Mouse (Mus musculus): ENCODE measurements around the gene Selenoh. TPM values are rescaled to one million over a fixed set of nuclear protein-coding genes. Genes with fewer than 3 reads are reported as not detected.

Selenoh gene
- total and polyA plus RNA-seq, 2 experiments from 2014 or later: 194 to 228 TPM

GRCm38 (mm10) chr2:84650464-84651195 is 19.9 kb downstream of the Selenoh start, which contains the start of gene Ctnnd1:
Gene Ctnnd1 (minus strand): TSS chr2:84650765.
- Histone ChIP-seq H3K36me3 (ENCODE audit: insufficient read depth) (no peaks in the 10 kb centered on the region), H3K9me3 (ENCODE audit: low read length) (no peaks in the 10 kb centered on the region), H3K9ac (peak within 1 kb of the TSS; percentile 72), H3K4me3 (ENCODE audit: low read depth, low read length) (peak within 1 kb of the TSS; percentile 68), H3K4me2 (ENCODE audit: low read depth) (peak within 1 kb of the TSS; percentile 73), H3K27ac (ENCODE audit: low read depth, low read length) (peak within 1 kb of the TSS; percentile 95), H3K27me3 (ENCODE audit: insufficient read depth, low read length) (no peaks in the 10 kb centered on the region), H3K4me1 (ENCODE audit: insufficient read depth) (peaks cover 9% of the 10 kb centered on the region; the same call in 1 of the 2 replicates)
- TF ChIP-seq CTCF (IDR thresholded peaks at IDR 0.05; ENCODE audit: low read depth): no peak
- DNase-seq: peak; percentile 96
- ATAC-seq: peak; percentile 100
- WGBS: 0% methylated on average over 15 of the region's 15 CpGs

- under 1% methylated on average over 10 of the region's 10 CpGs for WGBS
- peak overlapping the region; percentile 72 for H3K9ac ChIP-seq
- H3K36me3 ChIP-seq (ENCODE audit: insufficient read depth): no peaks in the 10 kb centered on the region
- peaks cover 9% of the 10 kb centered on the region; the same call in 1 of the 2 replicates for H3K4me1 ChIP-seq (ENCODE audit: insufficient read depth)
- H3K27me3 ChIP-seq (ENCODE audit: insufficient read depth, low read length): no peaks in the 10 kb centered on the region
- no peak for ATAC-seq
- TF ChIP-seq CTCF (IDR thresholded peaks at IDR 0.05; ENCODE audit: low read depth): no peak
- no peak for DNase-seq
- peak overlapping the region; percentile 73 for H3K4me2 ChIP-seq (ENCODE audit: low read depth)
- H3K4me3 ChIP-seq (ENCODE audit: low read depth, low read length): peak overlapping the region; percentile 68
- no peaks in the 10 kb centered on the region for H3K9me3 ChIP-seq (ENCODE audit: low read length)
- H3K27ac ChIP-seq (ENCODE audit: low read depth, low read length): peak overlapping the region; percentile 29; the same call in 1 of the 2 replicates
These were observed 20.9 kb downstream of the Selenoh start for GRCm38 (mm10) chr2:84649674-84650073.

- ATAC-seq: no peak
- Histone ChIP-seq H3K27ac (ENCODE audit: low read depth, low read length) (peak overlapping the region; percentile 54), H3K27me3 (ENCODE audit: insufficient read depth, low read length) (no peaks in the 10 kb centered on the region), H3K4me1 (ENCODE audit: insufficient read depth) (peaks cover 9% of the 10 kb centered on the region; the same call in 1 of the 2 replicates), H3K4me2 (ENCODE audit: low read depth) (peak overlapping the region; percentile 73), H3K9ac (peak overlapping the region; percentile 52), H3K4me3 (ENCODE audit: low read depth, low read length) (peak overlapping the region; percentile 68), H3K36me3 (ENCODE audit: insufficient read depth) (no peaks in the 10 kb centered on the region), H3K9me3 (ENCODE audit: low read length) (no peaks in the 10 kb centered on the region)
- peak; percentile 43 for TF ChIP-seq CTCF (IDR thresholded peaks at IDR 0.05; ENCODE audit: low read depth)
- peak; percentile 51 for DNase-seq
- 12% methylated on average over 6 of the region's 6 CpGs for WGBS
These were observed 22.2 kb downstream of the Selenoh start for GRCm38 (mm10) chr2:84648369-84648768.

GRCm38 (mm10) chr2:84647051-84647568 is 23.5 kb downstream of the Selenoh start:
- H3K4me2 ChIP-seq (ENCODE audit: low read depth): peak overlapping the region; percentile 73

GRCm38 (mm10) chr2:84646138-84646537 is 24.4 kb downstream of the Selenoh start:
- ATAC-seq (no peak), DNase-seq (no peak)
- H3K27ac ChIP-seq (ENCODE audit: low read depth, low read length): no peak overlapping the region
- no peak overlapping the region for H3K9ac ChIP-seq
- WGBS: 85% methylated on average over 1 of the region's 1 CpGs
- H3K27me3 ChIP-seq (ENCODE audit: insufficient read depth, low read length): no peaks in the 10 kb centered on the region
- peaks cover 9% of the 10 kb centered on the region; the same call in 1 of the 2 replicates for H3K4me1 ChIP-seq (ENCODE audit: insufficient read depth)
- no peaks in the 10 kb centered on the region for H3K36me3 ChIP-seq (ENCODE audit: insufficient read depth)
- H3K4me2 ChIP-seq (ENCODE audit: low read depth): no peak overlapping the region
- TF ChIP-seq CTCF (IDR thresholded peaks at IDR 0.05; ENCODE audit: low read depth): no peak
- no peak overlapping the region for H3K4me3 ChIP-seq (ENCODE audit: low read depth, low read length)
- H3K9me3 ChIP-seq (ENCODE audit: low read length): no peaks in the 10 kb centered on the region

More at GRCm38 (mm10) chr2:84647051-84647568, 23.5 kb downstream of the Selenoh start:
- TF ChIP-seq CTCF (IDR thresholded peaks at IDR 0.05; ENCODE audit: low read depth): no peak
- Histone ChIP-seq H3K36me3 (ENCODE audit: insufficient read depth) (no peaks in the 10 kb centered on the region), H3K4me1 (ENCODE audit: insufficient read depth) (peaks cover 9% of the 10 kb centered on the region; the same call in 1 of the 2 replicates), H3K9me3 (ENCODE audit: low read length) (no peaks in the 10 kb centered on the region), H3K27ac (ENCODE audit: low read depth, low read length) (no peak overlapping the region), H3K27me3 (ENCODE audit: insufficient read depth, low read length) (no peaks in the 10 kb centered on the region), H3K4me3 (ENCODE audit: low read depth, low read length) (peak overlapping the region; percentile 68), H3K9ac (no peak overlapping the region)
- no peak for ATAC-seq
- DNase-seq: no peak
- 85% methylated on average over 6 of the region's 6 CpGs for WGBS

- Histone ChIP-seq H3K4me1 (ENCODE audit: insufficient read depth) (0 out of 2 replicates have a peak, but pooled peaks cover 8% of the 10 kb centered on the region), H3K4me2 (ENCODE audit: low read depth) (no peak overlapping the region), H3K9me3 (ENCODE audit: low read length) (no peaks in the 10 kb centered on the region), H3K36me3 (ENCODE audit: insufficient read depth) (0 out of 2 replicates have a peak, but pooled peaks cover 4% of the 10 kb centered on the region), H3K4me3 (ENCODE audit: low read depth, low read length) (no peak overlapping the region), H3K9ac (no peak overlapping the region), H3K27ac (ENCODE audit: low read depth, low read length) (no peak overlapping the region), H3K27me3 (ENCODE audit: insufficient read depth, low read length) (no peaks in the 10 kb centered on the region)
- DNase-seq: no peak
- no peak for ATAC-seq
- no peak for TF ChIP-seq CTCF (IDR thresholded peaks at IDR 0.05; ENCODE audit: low read depth)
These were observed 29.7 kb downstream of the Selenoh start for GRCm38 (mm10) chr2:84640833-84641232.

Data from forebrain, postnatal 0 days (tissue).